Mouse (Mus musculus) intestine, postnatal 0 days (tissue): ENCODE results near the gene Eif4enif1. TPM values are rescaled to one million over a fixed set of nuclear protein-coding genes. Genes with fewer than 3 reads are reported as not detected.

Source experiments
- ATAC-seq: fragments of 200-750 bp; cut with Nextera tagmentation; 2 replicates; pipeline ENCODE4 v1.8.0; 2017; ENCODE audit warnings: mild to moderate bottlenecking, moderate TSS enrichment, moderate library complexity
- H3K27ac ChIP-seq: fragments of 300-500 bp; sonication (generic); 2 replicates; pipeline ENCODE4 v1.5.1; 2014; ENCODE audit warnings: mild to moderate bottlenecking, low read depth, low read length, moderate library complexity
- H3K27me3 ChIP-seq: fragments of 300-500 bp; sonication (generic); replicated peaks from 2 replicates; pipeline ENCODE4 v1.6.1; 2014; ENCODE audit warnings: low read length, mixed read lengths; ENCODE audit not compliant: control insufficient read depth, insufficient read depth
- H3K36me3 ChIP-seq: fragments of 300-500 bp; sonication (generic); 2 replicates; pipeline ENCODE4 v1.6.1; 2014; ENCODE audit warnings: mild to moderate bottlenecking, moderate library complexity; ENCODE audit not compliant: control insufficient read depth, insufficient read depth
- H3K4me1 ChIP-seq: fragments of 300-500 bp; sonication (generic); replicated peaks from 2 replicates; pipeline ENCODE4 v1.6.1; 2014; ENCODE audit warnings: antibody characterized with exemption, low read length, mixed read lengths; ENCODE audit not compliant: control insufficient read depth, insufficient read depth
- H3K4me2 ChIP-seq: fragments of 300-500 bp; sonication (generic); replicated peaks from 2 replicates; pipeline ENCODE4 v1.6.1; 2014; ENCODE audit warnings: low read depth, mild to moderate bottlenecking, moderate library complexity
- H3K4me3 ChIP-seq: fragments of 300-500 bp; sonication (generic); 2 replicates; pipeline ENCODE4 v1.5.1; 2014; ENCODE audit warnings: low read depth, low read length
- H3K9ac ChIP-seq: fragments of 300-500 bp; sonication (generic); 2 replicates; pipeline ENCODE4 v1.6.1; 2014; ENCODE audit warnings: mild to moderate bottlenecking, low read depth, low read length
- H3K9me3 ChIP-seq: fragments of 300-500 bp; sonication (generic); 2 replicates; pipeline ENCODE4 v1.6.1; 2016; ENCODE audit warnings: mixed run types; ENCODE audit not compliant: control insufficient read depth
- CTCF ChIP-seq: sonication (generic); IDR thresholded peaks from 2 replicates; pipeline ENCODE4 v1.5.1; 2016; ENCODE audit warnings: low read depth, mild to moderate bottlenecking, control low read depth, antibody characterized with exemption, moderate library complexity
- WGBS: fragments of 180-500 bp; shearing (Covaris S2); extraction: QIAGEN DNeasy Blood & Tissue Kit; methylation state at CpG from one replicate; pipeline ENCODE4 v1.1.7; 2014; 5-methylcytosine and 5-hydroxymethylcytosine counted together
- polyA plus RNA-seq: library from polyadenylated mRNA; unstranded; fragments of >200 nt; fragmentation: Nextera tagmentation; extraction: Ambion mirVana; gene quantifications from 2 replicates; pipeline ENCODE4 v1.2.1, GENCODE M21; 2015

The Eif4enif1 gene
- polyA plus RNA-seq, 1 experiment from 2014 or later, result 14.3 TPM

GRCm38 (mm10) chr11:3291311-3292061, 89.3 kb downstream of the Eif4enif1 start:
- H3K36me3 ChIP-seq, result peaks cover 25% of the 10 kb centered on the region
- 0 out of 2 replicates have a peak, but pooled peaks cover 7% of the 10 kb centered on the region for H3K4me1 ChIP-seq

DNA sequence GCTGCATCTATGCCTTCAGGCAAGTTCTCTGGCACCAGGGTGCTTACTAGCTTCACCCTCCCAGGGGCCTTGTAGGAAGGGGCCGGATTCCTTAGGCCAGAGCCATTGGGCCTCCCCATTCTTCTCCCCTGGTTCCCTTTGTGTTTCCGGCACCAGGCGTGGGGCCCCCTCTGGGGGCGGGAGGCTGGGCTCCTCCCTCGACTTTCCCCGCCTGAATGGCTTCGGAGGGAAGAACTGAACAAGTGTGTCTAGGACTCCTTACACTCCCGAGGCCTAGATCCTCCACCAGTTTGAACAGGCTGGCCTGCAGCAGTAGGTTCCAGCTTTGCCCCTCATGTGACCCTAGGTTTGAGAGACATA, 89.8 kb downstream of the Eif4enif1 start:
- H3K4me1 ChIP-seq, result 0 out of 2 replicates have a peak, but pooled peaks cover 7% of the 10 kb centered on the region
- peak overlapping the region; percentile 99 for H3K4me2 ChIP-seq
- H3K9me3 ChIP-seq, result no peaks in the 10 kb centered on the region
- ATAC-seq, result peak; percentile 28; the same call in 1 of the 2 replicates
- H3K27me3 ChIP-seq, result no peaks in the 10 kb centered on the region
- peak overlapping the region; percentile 88 for H3K4me3 ChIP-seq
- WGBS, result 0% methylated on average over 8 of the region's 8 CpGs
- H3K27ac ChIP-seq, result peak overlapping the region; percentile 79
- H3K36me3 ChIP-seq, result peaks cover 31% of the 10 kb centered on the region
- peak overlapping the region; percentile 84 for H3K9ac ChIP-seq
- no peak for TF ChIP-seq CTCF

More at GRCm38 (mm10) chr11:3291311-3292061, 89.3 kb downstream of the Eif4enif1 start:
- Histone ChIP-seq H3K27me3 (no peaks in the 10 kb centered on the region), H3K4me2 (peak overlapping the region; percentile 99), H3K4me3 (peak overlapping the region; percentile 88), H3K27ac (peak overlapping the region; percentile 79), H3K9me3 (no peaks in the 10 kb centered on the region), H3K9ac (peak overlapping the region; percentile 84)
- no peak for TF ChIP-seq CTCF
- WGBS, result under 1% methylated on average over 26 of the region's 26 CpGs
- no peak for ATAC-seq

DNA sequence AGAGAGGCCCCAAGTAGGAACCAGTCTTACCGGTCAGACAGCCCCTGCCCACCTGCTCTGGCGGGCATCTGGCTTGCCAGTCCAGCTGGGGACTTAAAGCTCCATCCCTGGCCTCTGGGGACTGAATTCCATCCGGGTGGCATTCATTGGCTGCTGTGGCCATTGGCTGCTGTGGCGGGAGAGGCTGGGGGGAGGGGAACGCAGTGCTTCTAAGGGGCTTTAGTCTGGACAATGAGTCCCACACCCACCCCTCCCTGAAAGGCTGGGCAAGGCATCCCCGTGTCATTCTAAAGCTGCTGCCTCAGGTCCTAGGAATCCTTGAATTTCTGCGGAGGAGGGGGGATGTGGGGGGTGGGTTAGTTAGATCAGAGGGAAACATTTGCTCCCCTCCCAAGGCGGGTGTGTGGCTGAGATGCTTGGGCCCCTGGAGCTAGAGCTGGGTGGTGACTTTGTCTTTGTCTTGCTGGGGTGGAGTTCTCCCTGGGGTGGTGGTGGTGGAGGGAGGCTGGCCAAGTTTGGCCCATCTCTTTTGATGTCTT, 90.6 kb downstream of the Eif4enif1 start:
- ATAC-seq, result peak; percentile 14; the same call in 1 of the 2 replicates
- Histone ChIP-seq H3K27me3 (no peaks in the 10 kb centered on the region), H3K36me3 (peaks cover 38% of the 10 kb centered on the region), H3K4me1 (0 out of 2 replicates have a peak, but pooled peaks cover 7% of the 10 kb centered on the region), H3K4me2 (peak overlapping the region; percentile 99), H3K4me3 (peak overlapping the region; percentile 88), H3K27ac (peak overlapping the region; percentile 79; the same call in 1 of the 2 replicates), H3K9me3 (no peaks in the 10 kb centered on the region), H3K9ac (peak overlapping the region; percentile 84)
- 3% methylated on average over 8 of the region's 8 CpGs for WGBS
- TF ChIP-seq CTCF, result no peak

GRCm38 (mm10) chr11:3293361-3293760, 91.2 kb downstream of the Eif4enif1 start:
- Histone ChIP-seq H3K4me3 (no peak overlapping the region), H3K9ac (0 out of 2 replicates have a peak overlapping the region, but pooled peaks have one; percentile 84), H3K4me2 (peak overlapping the region; percentile 99), H3K36me3 (peaks cover 43% of the 10 kb centered on the region), H3K27me3 (no peaks in the 10 kb centered on the region), H3K9me3 (no peaks in the 10 kb centered on the region), H3K27ac (no peak overlapping the region), H3K4me1 (0 out of 2 replicates have a peak, but pooled peaks cover 7% of the 10 kb centered on the region)
- no peak for ATAC-seq
- no peak for TF ChIP-seq CTCF
- WGBS, result 42% methylated on average over 4 of the region's 4 CpGs

Other genes with a start within 250 kb of the Eif4enif1 start
- 4.0 and 5.4 TPM in 2 replicates for gene Sfi1, start 8.9 kb upstream of the Eif4enif1 start, polyA plus RNA-seq
- gene Drg1, start 64.0 kb downstream of the Eif4enif1 start, polyA plus RNA-seq, result 85.5 and 93.7 TPM in 2 replicates
- gene Patz1, start 86.5 kb downstream of the Eif4enif1 start, polyA plus RNA-seq, result 10.7 and 12.1 TPM in 2 replicates
- 6.5 and 6.8 TPM in 2 replicates for gene Pik3ip1, start 128.0 kb downstream of the Eif4enif1 start, polyA plus RNA-seq
- gene Limk2, start 206.8 kb downstream of the Eif4enif1 start, polyA plus RNA-seq, result 68.4 and 82.1 TPM in 2 replicates
- 31.1 and 32.0 TPM in 2 replicates for gene Rnf185, start 250.0 kb downstream of the Eif4enif1 start, polyA plus RNA-seq